Mouse (Mus musculus): ENCODE measurements at regions not wholly inside any gene's neighbourhood (a gene's known extent, or its start where the extent isn't known, plus 50 kb on each side); places are given as distances from the start of the nearest gene placed in this dataset.

GRCm38 (mm10) chr15:94206454-94206853 is 258.8 kb downstream of the Adamts20 start:
- Histone ChIP-seq H3K9me3 (replicated peaks; ENCODE audit: insufficient read depth, low read length) (no peaks in the 10 kb centered on the region), H3K9ac (ENCODE audit: control insufficient read depth, low read depth, low read length, poor library complexity, severe bottlenecking) (no peak overlapping the region), H3K79me2 (ENCODE audit: control insufficient read depth, insufficient read depth, low read length, poor library complexity) (no peaks in the 10 kb centered on the region), H3K36me3 (ENCODE audit: control insufficient read depth in 1 of 2, insufficient read depth in 2 of 2, low read length in 2 of 2) (no peaks in the 10 kb centered on the region), H3K27ac (ENCODE audit: control insufficient read depth, low read depth, low read length) (no peak overlapping the region), H3K4me1 (ENCODE audit: control insufficient read depth in 1 of 2, insufficient read depth in 2 of 2, low read length in 2 of 2) (no peaks in the 10 kb centered on the region), H3K27me3 (ENCODE audit: control insufficient read depth in 1 of 2, insufficient read depth in 2 of 2, low read length in 2 of 2) (no peaks in the 10 kb centered on the region), H3K4me3 (ENCODE audit: control insufficient read depth in 1 of 2, insufficient read depth in 1 of 2, low read depth in 2 of 2, low read length in 2 of 2) (no peak overlapping the region)
- no peak for DNase-seq (ENCODE audit: low read depth, low spot score)
- no peak for TF ChIP-seq ELF1 (IDR thresholded peaks at IDR 0.05; ENCODE audit: low read depth, low read length)
- no peak for TF ChIP-seq CHD1 (IDR thresholded peaks at IDR 0.05; ENCODE audit: low read depth, low read length)
- TF ChIP-seq MYC (IDR thresholded peaks at IDR 0.05; ENCODE audit: low read depth, low read length), result no peak
- no peak for TF ChIP-seq HCFC1 (IDR thresholded peaks at IDR 0.05; ENCODE audit: low read depth, low read length)
- no peak for TF ChIP-seq NELFE (IDR thresholded peaks at IDR 0.05; ENCODE audit: low read depth, low read length)
- TF ChIP-seq UBTF (IDR thresholded peaks at IDR 0.05; ENCODE audit: borderline replicate concordance, insufficient read depth, low read depth, low read length), result no peak
- TF ChIP-seq CTCF (IDR thresholded peaks at IDR 0.05 in 2 of 3, conservative IDR thresholded peaks at IDR 0.05 in 1 of 3; ENCODE audit: control insufficient read depth in 1 of 3, insufficient read depth in 1 of 3, low read depth in 2 of 3, low read length in 3 of 3, poor library complexity in 1 of 3, severe bottlenecking in 1 of 3), result no peak
- TF ChIP-seq MXI1 (IDR thresholded peaks at IDR 0.05; ENCODE audit: low read depth, low read length), result no peak
- no peak for TF ChIP-seq ZNF384 (IDR thresholded peaks at IDR 0.05; ENCODE audit: low read depth, low read length)
- TF ChIP-seq CHD2 (IDR thresholded peaks at IDR 0.05; ENCODE audit: low read length), result no peak
- TF ChIP-seq ZKSCAN1 (IDR thresholded peaks at IDR 0.05; ENCODE audit: low read depth, low read length), result no peak
- no peak for TF ChIP-seq RAD21 (IDR thresholded peaks at IDR 0.05; ENCODE audit: low read depth, low read length)
- no peak for TF ChIP-seq TAL1 (IDR thresholded peaks at IDR 0.05; ENCODE audit: low read length)
- no peak for TF ChIP-seq TCF12 (IDR thresholded peaks at IDR 0.05; ENCODE audit: low read depth, low read length)
- no peak for TF ChIP-seq KAT2A (conservative IDR thresholded peaks at IDR 0.05; ENCODE audit: low read depth, low read length)

- Histone ChIP-seq H3K9me3 (replicated peaks; ENCODE audit: insufficient read depth, low read length) (no peaks in the 10 kb centered on the region), H3K4me3 (ENCODE audit: control insufficient read depth in 1 of 2, insufficient read depth in 1 of 2, low read depth in 2 of 2, low read length in 2 of 2) (no peak overlapping the region), H3K27ac (ENCODE audit: control insufficient read depth, low read depth, low read length) (no peak overlapping the region), H3K9ac (ENCODE audit: control insufficient read depth, low read depth, low read length, poor library complexity, severe bottlenecking) (no peak overlapping the region), H3K4me1 (ENCODE audit: control insufficient read depth in 1 of 2, insufficient read depth in 2 of 2, low read length in 2 of 2) (no peaks in the 10 kb centered on the region), H3K36me3 (ENCODE audit: control insufficient read depth in 1 of 2, insufficient read depth in 2 of 2, low read length in 2 of 2) (no peaks in the 10 kb centered on the region), H3K79me2 (ENCODE audit: control insufficient read depth, insufficient read depth, low read length, poor library complexity) (no peaks in the 10 kb centered on the region), H3K27me3 (ENCODE audit: control insufficient read depth in 1 of 2, insufficient read depth in 2 of 2, low read length in 2 of 2) (no peaks in the 10 kb centered on the region)
- no peak for DNase-seq (ENCODE audit: low read depth, low spot score)
- TF ChIP-seq CHD1 (IDR thresholded peaks at IDR 0.05; ENCODE audit: low read depth, low read length), result no peak
- no peak for TF ChIP-seq E2F4 (IDR thresholded peaks at IDR 0.05; ENCODE audit: borderline replicate concordance, low read depth, low read length)
- no peak for TF ChIP-seq ETS1 (IDR thresholded peaks at IDR 0.05; ENCODE audit: low read depth, low read length)
- TF ChIP-seq ZC3H11A (IDR thresholded peaks at IDR 0.05; ENCODE audit: low read depth, low read length), result no peak
- TF ChIP-seq NRF1 (IDR thresholded peaks at IDR 0.05; ENCODE audit: insufficient read depth, low read depth, low read length, poor library complexity, severe bottlenecking), result no peak
- no peak for TF ChIP-seq POLR2AphosphoS5 (IDR thresholded peaks at IDR 0.05; ENCODE audit: borderline replicate concordance, low read depth, low read length)
- TF ChIP-seq SIN3A (IDR thresholded peaks at IDR 0.05; ENCODE audit: low read length), result no peak
Measured at GRCm38 (mm10) chr15:94205309-94205893, 259.8 kb downstream of the Adamts20 start.
